Mouse (Mus musculus): Measurements from ENCODE around the gene Fnbp1l.

Gene Fnbp1l

DNA sequence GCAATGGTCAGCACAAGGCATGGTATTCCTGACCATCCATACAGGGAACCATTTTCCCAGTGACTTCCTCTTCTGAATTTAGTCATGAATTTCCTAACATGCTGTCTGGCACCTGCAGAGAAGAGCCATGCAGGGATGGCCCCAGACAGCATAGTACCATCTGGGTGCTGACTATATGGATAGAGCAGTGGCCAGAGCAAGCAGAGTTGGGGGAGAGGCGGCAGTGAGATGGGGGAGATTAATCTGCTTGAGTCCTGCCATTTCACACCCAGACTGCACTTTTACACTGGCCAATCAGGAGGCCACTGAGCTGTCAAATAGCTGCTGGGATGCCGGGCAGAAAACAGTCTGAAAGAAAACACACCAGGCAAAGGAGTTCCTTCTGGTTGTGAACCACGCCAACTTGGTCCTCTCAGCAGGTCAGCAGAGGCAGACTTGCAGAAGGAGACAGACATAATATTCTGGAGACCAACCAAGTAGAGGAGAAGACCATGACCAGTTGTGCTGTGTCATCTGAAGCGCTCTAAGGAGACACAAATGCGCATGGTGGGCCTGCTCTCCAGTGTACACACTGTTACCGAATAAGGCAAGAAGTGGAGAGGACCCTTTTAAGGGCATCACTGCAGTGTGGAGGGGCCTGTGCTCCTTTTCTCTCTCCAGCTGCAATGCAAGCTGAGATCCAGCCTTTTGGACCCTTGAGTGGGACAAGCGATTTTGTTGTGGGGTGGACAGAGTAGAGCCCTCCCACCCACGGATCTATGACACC lies 83.4 kb downstream of the Fnbp1l start:
- DNase-seq (ENCODE audit: extremely low spot score, low spot score): no peak

DNA sequence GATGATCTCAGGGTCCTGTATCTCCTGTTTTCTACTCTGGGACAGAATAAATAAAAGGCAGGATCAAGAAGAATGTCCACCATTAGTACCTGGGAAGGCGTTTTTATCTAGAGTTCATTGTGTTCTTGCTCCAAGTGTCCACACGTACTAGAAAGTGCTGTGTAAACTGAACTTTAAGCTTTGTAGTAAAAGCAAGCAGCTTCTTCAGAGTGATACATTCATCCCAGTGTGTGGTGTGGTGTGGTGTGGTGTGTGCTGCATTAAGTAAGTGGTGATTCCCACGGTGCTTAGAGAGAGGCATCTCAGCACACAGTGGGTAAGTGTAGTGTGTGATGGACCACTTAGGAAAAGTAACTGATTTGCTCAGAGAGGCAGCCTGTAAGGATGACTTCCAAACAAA lies 91.0 kb downstream of the Fnbp1l start:
- DNase-seq (ENCODE audit: extremely low spot score, low spot score): no peak

DNA sequence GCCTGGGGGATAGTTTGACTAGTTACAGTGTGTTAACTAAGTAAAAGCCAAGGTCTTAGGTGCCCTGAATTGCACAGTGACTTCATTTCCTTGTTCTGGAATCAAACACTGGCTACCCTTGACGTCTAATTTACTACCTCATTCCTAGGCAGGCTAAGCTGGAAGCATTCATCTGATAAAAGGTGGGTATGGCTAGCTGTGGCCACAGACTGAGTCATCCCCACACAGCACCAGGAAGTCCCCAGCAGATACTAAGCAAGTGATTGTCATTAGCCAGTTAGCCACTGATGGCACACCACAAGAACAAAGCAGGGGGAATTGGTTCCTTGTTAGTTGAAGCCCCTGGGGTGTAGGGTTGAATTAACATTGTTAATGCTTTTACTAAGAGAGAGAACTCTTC lies 98.2 kb downstream of the Fnbp1l start:
- no peak for DNase-seq (ENCODE audit: extremely low spot score, low spot score)

DNA sequence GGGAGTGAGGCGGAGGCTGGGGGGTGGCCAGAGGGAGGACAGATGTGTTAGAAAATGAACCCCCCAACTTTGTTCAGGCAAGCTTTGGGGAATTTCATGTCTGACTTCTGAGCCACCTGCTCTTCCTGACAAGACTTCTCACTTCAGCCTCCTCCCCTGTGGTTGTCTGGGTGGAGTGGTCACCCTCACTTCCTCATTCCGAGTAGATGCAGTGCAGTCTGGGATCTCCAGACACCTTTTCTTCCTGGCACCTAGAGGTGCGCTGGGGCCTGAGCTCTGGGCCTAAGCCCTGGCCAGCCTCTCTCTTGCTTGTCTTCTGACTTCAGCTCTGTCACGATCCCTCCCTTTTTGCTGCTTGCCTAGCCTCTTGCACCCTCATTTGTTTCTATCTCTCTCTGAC lies 98.6 kb downstream of the Fnbp1l start:
- no peak for DNase-seq (ENCODE audit: extremely low spot score, low spot score)

DNA sequence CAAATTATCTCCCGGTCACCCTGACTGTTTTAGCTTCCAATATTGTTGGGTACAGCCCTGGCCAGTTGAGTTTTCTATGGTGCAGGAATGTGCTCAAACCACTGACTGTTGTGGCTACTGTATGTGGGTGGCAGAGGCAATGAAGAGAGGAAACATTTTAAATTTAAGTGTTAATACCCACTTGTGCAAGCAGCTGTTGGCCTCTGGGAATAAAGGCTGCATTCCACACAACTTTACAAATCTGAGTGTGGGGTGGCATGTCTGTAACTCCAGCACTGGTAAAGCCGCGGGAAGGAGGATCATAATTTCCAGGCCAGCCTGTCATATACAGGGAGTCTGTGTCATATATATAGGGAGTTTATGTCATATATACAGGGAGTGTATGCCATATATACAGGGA lies 99.2 kb downstream of the Fnbp1l start:
- no peak for DNase-seq (ENCODE audit: extremely low spot score, low spot score)

DNA sequence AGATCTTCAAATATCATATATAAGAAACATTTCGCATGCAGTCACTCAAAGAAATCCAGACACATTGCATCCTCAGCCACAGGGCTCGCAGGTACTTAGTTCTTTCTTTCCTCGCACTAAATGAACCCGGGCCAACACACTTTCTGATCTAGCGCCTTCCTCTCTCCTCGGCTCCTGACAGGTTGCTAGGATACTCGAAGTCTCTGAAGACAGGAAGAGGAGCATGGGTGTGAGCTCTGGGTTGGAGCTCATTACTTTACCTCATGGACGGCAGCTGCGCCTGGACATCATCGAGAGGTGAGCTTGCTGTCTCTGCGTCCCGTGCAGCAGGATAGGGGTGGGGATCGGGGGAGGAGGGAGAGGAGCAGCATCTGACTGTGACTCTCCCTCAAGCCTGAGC lies 100.4 kb downstream of the Fnbp1l start:
- DNase-seq (ENCODE audit: extremely low spot score, low spot score): peak; percentile 45

DNA sequence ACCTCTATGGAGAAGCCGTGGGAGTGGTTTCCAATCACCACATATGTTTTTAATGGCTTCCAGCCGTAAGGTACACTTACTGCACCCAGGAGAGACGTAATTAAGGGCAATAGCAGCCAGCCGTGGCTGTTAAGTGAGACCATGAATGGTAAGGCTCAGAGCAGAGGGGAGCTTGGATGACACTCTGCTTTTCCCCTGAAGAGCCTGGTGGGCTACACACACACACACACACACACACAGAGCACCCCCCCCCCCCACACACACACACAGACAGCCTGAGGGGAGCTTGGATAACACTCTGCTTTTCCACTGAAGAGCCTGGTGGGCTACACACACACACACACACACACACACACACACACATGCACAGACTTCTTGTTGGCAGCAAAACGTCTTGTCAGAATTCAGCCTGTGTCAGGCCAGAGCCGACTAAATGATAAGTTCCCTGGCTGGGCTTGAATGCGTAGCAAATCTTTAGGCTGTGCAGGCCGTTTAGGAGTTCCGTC lies 101.2 kb downstream of the Fnbp1l start:
- DNase-seq (ENCODE audit: extremely low spot score, low spot score): peak; percentile 52

DNA sequence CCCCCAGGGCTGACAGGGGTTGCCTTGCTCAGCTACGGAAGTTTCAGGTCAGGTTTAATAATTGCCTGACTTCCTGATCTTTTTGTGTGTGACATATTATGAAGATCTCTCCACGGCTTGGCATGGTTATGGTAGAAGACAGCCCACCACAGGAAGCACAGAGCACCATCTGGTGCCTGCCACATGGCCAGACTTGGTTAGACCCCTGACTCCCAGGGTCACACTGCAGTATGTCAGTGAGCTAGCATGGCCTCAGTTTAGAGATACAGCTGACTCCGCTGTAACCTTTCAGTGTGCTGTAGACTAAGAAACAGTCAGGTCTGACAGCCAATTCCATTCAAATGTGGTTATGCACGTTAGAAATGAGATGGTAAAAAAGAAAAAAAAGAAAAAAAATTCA lies 101.8 kb downstream of the Fnbp1l start:
- peak; percentile 41 for DNase-seq (ENCODE audit: extremely low spot score, low spot score)

DNA sequence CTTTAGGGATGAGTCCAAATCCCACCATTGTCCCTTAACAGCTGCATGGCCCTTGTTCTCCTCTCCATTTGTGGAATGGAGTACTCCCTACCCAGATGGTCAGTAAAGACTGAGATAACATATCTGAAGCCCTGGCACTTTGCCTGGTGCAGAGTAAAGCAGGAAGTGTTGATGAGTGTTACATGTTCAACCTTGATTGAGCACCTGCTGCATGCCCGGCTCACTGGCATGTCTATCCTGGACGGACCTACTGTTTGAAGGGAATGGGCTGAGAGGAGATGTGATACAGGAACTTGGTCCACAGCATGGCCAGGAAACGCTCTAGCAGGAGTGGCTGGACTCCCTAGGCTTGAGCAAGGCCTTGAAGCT lies 103.2 kb downstream of the Fnbp1l start:
- no peak for DNase-seq (ENCODE audit: extremely low spot score, low spot score)

DNA sequence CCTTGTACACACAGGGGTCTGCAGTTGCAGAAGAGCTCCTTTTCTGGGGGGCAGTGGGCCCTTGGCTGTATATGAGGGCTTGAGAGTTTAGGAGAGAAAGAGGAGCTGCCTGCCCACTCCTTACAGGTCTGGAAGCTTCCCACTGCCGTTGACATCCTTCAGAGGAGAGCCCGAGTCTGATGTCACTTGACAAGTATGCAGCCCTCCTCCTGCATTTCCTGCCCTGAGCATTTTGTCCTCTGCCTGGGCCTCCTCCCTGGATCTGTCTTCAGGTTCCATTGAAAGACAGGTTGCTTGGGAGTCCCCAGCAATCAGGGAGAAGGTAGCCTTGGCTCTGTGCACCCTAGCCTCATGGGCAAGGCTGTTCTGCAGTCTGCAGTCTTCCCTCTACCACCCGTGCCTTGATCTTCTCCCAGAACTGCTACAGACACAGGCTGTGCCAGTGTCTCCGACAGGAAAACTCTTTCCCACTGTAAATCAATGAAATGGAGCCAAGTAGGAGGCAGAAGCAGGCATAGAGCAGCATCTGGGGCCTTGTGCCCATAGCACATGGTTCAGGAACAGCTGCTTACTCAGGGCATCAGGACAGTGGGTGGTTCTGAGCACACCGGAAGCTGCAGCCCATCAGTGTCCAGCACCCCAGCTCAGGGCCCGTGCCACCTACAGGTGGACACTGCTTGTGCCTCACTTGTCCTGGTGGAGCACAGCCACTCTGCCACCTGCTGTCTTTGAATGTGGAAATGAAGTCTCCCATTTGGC lies 103.8 kb downstream of the Fnbp1l start:
- no peak for DNase-seq (ENCODE audit: extremely low spot score, low spot score)

DNA sequence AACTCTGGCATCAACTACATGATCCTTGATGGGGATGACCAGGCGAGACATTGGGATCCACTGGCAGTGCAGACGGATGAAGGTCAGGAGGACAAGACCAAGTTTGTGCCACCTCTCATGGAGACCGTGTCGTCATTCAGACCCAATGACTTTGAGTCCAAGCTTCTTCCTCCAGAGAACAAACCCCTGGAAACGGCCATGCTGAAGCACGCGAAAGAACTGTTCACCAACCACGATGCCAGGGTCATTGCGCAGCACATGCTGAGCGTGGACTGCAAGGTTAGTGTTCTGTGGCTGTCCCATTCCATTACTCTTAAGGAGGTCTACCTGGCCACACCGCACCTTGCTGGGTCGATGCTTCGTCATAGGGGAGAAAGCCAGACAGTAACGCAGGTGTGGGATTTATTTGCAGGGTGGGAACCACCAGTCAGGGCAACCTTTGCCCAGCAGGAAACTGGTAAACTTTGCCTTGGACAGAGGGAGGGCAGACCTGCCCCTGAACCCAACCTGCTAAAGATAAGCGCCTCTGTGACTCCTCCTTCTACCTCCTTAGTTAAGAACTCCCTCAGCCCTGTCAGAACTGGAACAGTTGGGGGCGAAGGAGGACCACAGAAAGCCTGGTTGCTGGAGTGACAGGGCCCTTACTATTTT lies 106.7 kb downstream of the Fnbp1l start:
- DNase-seq (ENCODE audit: extremely low spot score, low spot score): no peak

DNA sequence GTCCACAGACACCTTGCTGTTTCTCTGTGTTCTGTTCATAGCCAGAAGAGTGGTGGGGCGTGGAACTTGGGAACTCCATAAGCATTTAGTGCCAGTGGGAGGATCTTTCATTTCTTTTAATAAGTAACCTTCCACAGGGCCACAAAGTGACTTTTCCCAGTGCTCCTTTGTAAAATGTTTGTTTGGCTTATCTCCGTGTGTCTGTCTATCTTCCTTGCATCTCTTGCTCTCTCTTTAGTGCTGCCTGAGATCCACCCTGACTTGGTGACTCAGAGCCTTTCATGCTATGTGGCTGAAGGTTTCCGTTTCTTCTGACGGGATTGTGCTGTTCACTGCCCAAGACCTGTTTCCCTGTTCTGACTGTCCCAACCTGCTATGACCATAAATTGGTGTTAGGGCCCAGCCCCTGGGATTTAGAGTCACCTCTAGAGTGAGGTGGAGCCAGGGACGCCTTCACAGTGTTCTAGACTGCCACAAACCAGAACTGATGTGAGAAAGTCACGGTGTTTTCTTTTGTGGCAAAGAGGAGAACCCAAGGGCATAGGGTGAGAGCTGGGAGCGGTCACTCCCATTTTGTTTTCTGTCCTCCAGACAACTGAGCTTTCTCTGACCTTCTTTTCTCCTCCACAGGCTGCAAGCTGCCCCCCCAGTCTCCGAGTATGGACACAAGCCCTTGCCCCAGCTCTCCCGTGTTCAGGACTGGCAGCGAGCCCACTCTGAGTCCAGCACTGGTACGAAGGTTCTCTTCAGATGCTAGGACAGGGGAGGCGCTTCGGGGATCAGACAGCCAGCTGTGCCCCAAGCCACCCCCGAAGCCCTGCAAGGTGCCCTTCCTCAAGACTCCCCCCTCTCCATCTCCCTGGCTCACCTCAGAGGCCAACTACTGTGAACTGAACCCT lies 107.5 kb downstream of the Fnbp1l start:
- DNase-seq (ENCODE audit: extremely low spot score, low spot score): no peak

DNA sequence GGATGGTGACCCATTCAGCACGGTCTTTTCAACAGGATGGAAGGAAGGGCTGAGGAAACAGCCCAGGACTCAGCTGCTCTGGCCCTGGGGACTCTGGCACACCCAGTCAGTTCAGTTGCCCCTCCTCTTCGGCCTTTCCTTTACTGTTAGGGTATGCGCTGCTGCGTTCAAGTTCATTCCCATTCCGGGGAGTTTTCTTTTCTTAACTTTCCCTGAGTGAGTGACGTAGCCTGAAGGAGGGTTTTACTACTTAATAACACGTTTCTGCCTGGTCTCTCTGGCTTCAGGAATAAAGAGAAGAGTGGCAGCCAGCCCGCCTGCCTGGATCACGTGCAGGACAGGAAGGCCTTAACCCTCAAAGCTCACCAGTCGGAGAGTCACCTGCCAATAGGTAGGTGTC lies 108.6 kb downstream of the Fnbp1l start:
- no peak for DNase-seq (ENCODE audit: extremely low spot score, low spot score)

DNA sequence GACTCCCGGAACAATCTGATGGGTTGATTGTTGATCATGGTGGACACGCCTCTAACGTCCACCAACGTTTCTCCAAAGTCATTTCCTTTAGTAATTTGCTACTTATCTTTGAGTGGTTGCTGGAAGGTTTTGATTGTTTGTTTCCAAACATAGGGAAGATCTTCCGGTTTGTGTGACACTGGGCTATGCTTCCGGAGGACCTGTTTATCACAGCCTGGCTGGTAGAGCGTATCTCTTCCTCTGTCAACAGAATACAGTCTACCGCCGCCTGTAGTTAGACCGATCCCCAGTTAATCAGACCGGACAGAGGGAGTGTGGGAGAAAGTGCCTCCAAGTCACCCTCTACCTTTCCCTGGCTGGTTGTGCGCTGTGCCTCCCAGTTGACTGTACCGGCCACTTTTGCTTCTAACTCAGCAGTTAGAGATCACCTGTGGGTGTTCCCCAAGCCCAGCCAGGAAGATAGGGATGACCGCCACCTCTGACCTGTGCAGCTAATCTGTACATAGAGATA lies 109.2 kb downstream of the Fnbp1l start:
- no peak for DNase-seq (ENCODE audit: extremely low spot score, low spot score)

DNA sequence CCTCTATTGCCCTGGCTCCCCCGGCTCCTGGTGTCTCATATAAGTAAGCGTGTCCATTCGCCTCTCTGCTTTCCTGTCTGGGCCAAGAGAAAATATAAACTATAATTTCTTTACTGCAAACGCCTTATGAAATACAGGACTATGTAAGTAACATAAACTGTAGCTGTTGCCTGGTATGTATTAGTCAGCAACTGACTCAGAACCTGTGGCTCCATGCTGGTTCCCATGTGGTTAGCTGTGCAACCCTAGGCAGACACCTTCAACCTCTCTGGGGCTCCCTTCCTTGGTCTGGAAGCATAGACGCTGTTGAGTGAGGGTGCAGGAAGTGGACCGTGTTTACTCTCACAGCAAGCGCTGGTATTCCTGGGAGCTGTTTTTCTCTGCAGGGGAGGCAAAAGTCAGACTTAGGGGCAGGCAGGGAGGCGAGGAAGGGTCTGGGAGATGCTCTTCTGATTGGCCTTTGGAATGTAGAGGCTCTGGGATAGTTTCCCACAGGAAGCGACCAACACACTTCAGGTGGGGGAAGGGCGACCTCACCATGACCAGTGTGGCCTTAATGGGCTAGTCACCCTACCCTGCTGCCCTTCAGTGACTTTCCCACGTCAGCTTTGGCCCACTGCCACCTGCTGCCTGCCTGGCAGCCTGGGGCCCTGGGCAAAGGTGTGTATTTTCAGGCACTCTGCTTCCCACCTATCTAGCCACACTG lies 109.8 kb downstream of the Fnbp1l start:
- no peak for DNase-seq (ENCODE audit: extremely low spot score, low spot score)

DNA sequence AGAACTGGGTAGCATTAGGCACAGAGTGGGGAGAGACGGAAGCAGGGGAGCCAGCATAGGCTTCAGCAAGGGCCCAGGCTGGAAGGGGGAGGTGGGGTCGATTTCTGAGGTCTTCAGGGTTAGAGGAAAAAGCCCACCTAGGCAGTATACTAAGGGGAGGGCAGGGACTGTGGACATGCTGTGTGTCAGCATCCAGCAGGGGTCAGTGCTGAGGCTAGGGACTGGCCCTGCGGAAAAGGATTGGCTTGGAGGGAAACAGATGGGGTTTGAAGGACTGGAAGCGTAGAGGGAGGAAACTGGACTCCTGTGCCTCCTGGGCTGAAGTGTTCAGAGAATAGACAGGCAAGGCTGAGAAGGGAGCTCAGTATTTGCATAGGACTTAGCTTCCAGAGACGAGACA lies 110.4 kb downstream of the Fnbp1l start:
- peak; percentile 65 for DNase-seq (ENCODE audit: extremely low spot score, low spot score)

DNA sequence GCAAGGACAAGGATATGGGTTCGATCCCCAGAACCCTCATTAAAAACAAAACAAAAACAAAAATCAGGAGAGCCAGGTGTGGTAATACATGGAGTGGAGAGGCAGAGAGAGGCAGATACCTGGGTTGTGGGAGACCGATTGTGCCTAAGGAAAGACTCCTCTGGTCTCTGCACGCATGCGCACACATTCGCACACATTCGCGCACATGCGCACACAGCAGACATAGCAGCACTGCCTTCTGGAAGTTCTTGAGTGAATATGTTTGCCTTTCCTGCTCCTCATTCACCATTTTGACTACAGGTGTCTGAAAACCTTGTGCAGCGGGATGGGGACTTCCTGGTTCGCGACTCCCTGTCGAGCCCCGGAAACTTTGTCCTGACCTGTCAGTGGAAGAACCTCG lies 111.7 kb downstream of the Fnbp1l start:
- no peak for DNase-seq (ENCODE audit: extremely low spot score, low spot score)

DNA sequence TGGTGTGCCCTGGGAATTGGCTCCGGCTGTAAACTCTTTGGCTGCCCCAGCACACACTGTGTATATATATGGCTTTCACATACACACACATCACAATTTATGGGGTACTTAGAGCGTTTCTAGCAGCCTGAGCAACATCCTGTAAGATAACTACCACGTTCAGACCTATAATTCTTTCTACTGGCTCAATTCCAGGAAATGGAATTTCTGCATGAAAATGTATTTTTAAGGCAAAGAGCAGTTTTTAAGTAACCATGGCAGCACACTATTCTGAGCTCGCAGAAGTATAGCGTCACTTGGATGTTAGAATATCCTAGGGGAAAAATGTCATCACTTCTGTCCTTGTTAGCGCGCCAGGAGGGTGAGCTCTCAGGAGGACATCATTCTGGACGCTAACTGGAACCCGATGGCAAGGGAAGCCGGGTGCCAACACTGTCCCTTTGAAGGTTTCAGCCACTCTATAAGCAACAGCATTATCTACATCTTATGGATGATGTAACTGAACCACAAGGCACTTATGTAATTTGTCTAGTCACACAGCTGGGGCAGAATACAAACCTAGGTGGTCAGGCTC lies 113.1 kb downstream of the Fnbp1l start:
- no peak for DNase-seq (ENCODE audit: extremely low spot score, low spot score)

DNA sequence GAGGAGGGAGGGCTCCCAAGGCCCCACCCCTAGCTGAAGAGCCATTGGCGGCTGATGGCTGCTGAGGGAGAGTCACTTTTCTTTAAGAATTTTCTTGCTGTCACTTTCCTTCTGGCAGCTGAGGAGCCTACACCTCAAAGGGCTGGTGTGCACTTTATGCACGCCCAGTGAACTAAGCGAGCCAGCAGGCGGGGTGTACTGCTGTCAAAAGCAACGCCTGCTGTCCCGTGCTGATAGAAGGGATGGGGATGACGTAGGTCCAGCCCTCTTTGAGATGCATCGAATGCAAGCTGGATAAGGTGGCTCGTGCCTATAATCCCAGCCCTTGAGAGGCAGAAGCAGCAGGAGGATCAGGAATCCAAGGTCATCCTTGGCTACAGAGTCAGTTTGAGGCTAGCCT lies 118.6 kb downstream of the Fnbp1l start:
- no peak for DNase-seq (ENCODE audit: extremely low spot score, low spot score)

DNA sequence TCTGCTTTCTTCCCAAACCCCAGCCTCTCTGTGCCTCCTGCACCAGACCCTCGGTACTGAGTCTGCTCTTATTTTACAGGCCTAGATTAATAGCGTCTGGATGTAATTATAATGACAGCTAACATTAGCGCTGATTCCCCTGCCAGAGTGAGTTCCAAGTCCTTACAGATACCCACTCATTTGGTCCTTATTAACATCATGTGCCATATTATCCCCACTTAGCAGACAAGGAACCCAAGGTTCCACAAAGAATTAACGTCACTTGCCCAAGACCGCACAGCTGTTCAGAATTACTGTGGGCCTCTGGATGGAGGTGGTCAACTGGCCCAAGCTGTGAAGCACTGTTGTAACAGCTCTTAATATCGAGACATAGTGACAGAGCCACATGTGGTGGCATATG lies 119.9 kb downstream of the Fnbp1l start:
- no peak for DNase-seq (ENCODE audit: extremely low spot score, low spot score)

Measured in neural tube, embryonic 10.5 days (tissue).